Mouse (Mus musculus): ENCODE data around the gene Cbr3.

- TF ChIP-seq CTCF (IDR thresholded peaks at IDR 0.05; ENCODE audit: low read depth, low read length) (no peak), POLR2A (IDR thresholded peaks at IDR 0.05; ENCODE audit: extremely low read depth, insufficient read depth, low read length) (no peak)
These were observed 34.3 kb downstream of the Cbr3 start for GRCm38 (mm10) chr16:93717299-93717703.

Measured in liver, adult 2 months (tissue).